Mouse (Mus musculus) liver, embryonic 11.5 days (tissue): Measurements from ENCODE around the gene Golga7b. TPM values are rescaled to one million over a fixed set of nuclear protein-coding genes. Genes with fewer than 3 reads are reported as not detected.

ENCODE experiments used
- ATAC-seq: fragments of 200-750 bp; cut with Nextera tagmentation; replicated peaks from 2 replicates; pipeline ENCODE4 v1.8.0; 2017; ENCODE audit warnings: moderate number of reproducible peaks, mild to moderate bottlenecking, moderate TSS enrichment, moderate library complexity; ENCODE audit not compliant: low FRiP score
- DNase-seq: peaks from one replicate; pipeline ENCODE4 v3.0.0-alpha.2; 2017; ENCODE audit warnings: low spot score
- H3K27ac ChIP-seq: fragments of 300-500 bp; sonication (generic); 2 replicates; pipeline ENCODE4 v1.5.1; 2014; ENCODE audit warnings: mild to moderate bottlenecking, low read depth, low read length, control low read depth
- H3K27me3 ChIP-seq: fragments of 300-500 bp; sonication (generic); replicated peaks from 2 replicates; pipeline ENCODE4 v1.6.1; 2014; ENCODE audit warnings: low read length, mixed read lengths; ENCODE audit not compliant: control insufficient read depth, insufficient read depth
- H3K36me3 ChIP-seq: fragments of 300-500 bp; sonication (generic); 2 replicates; pipeline ENCODE4 v1.6.1; 2014; ENCODE audit warnings: mild to moderate bottlenecking, low read length, moderate library complexity, mixed read lengths; ENCODE audit not compliant: control insufficient read depth, insufficient read depth
- H3K4me1 ChIP-seq: fragments of 300-500 bp; sonication (generic); replicated peaks from 2 replicates; pipeline ENCODE4 v1.6.1; 2014; ENCODE audit warnings: low read length, mixed read lengths; ENCODE audit not compliant: control insufficient read depth, insufficient read depth
- H3K4me2 ChIP-seq: fragments of 300-500 bp; sonication (generic); 2 replicates; pipeline ENCODE4 v1.6.1; 2014; ENCODE audit warnings: mild to moderate bottlenecking, control low read depth, moderate library complexity
- H3K4me3 ChIP-seq: fragments of 300-500 bp; sonication (generic); 2 replicates; pipeline ENCODE4 v1.5.1; 2014; ENCODE audit warnings: low read depth, low read length, control low read depth
- H3K9ac ChIP-seq: fragments of 300-500 bp; sonication (generic); 2 replicates; pipeline ENCODE4 v1.6.1; 2014; ENCODE audit warnings: low read depth, low read length, control low read depth
- H3K9me3 ChIP-seq: fragments of 300-500 bp; sonication (generic); 2 replicates; pipeline ENCODE4 v1.6.1; 2016; ENCODE audit warnings: low read length, inconsistent platforms, mixed read lengths; ENCODE audit not compliant: control insufficient read depth
- WGBS: fragments of 180-500 bp; shearing (Covaris S2); extraction: QIAGEN DNeasy Blood & Tissue Kit; methylation state at CpG from one replicate; pipeline ENCODE4 v1.1.7; 2014; 5-methylcytosine and 5-hydroxymethylcytosine counted together
- microRNA-seq: library from miRNA; unstranded; fragments of <30 nt; microRNA quantifications from one replicate; pipeline ENCODE4, GENCODE M21; 2017; ENCODE audit warnings: borderline number of aligned reads
- polyA plus RNA-seq: library from polyadenylated mRNA; unstranded; fragments of >200 nt; fragmentation: Nextera tagmentation; extraction: Ambion mirVana; gene quantifications from 2 replicates; pipeline ENCODE4 v1.2.1, GENCODE M21; 2014

Golga7b gene
- polyA plus RNA-seq, 1 experiment from 2014 or later: not detected

GRCm38 (mm10) chr19:42315070-42315679 lies 67.8 kb downstream of the Golga7b start:
- no peaks in the 10 kb centered on the region for H3K4me1 ChIP-seq
- peaks cover 15% of the 10 kb centered on the region; the same call in 1 of the 2 replicates for H3K27me3 ChIP-seq
- no peak overlapping the region for H3K9ac ChIP-seq
- WGBS: 69% methylated on average over 6 of the region's 6 CpGs
- ATAC-seq (no peak), DNase-seq (no peak)
- H3K36me3 ChIP-seq: no peaks in the 10 kb centered on the region
- no peaks in the 10 kb centered on the region for H3K9me3 ChIP-seq
- no peak overlapping the region for H3K4me3 ChIP-seq
- H3K4me2 ChIP-seq: no peak overlapping the region
- no peak overlapping the region for H3K27ac ChIP-seq

DNA sequence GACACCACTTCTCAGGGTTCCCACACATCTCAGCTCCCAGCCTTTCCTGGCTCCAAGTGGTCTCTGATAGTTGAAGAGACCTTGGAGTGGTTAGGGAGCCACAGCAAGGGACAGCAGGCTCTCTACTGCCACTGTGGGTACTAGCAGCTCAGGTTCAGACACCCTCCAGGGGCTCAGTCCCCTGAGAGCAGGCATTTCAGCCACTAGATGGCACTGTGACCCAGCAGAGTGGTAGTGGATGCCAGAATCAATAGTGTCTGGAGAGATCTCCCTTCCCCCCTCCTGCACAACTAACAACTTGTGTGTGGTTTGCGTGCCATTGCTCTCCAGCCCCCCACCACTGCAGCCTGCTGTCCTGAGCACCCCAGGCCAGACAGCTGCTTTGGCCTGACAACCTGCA lies 68.5 kb downstream of the Golga7b start:
- WGBS: 0% methylated on average over 1 of the region's 1 CpGs
- no peak overlapping the region for H3K9ac ChIP-seq
- H3K4me2 ChIP-seq: no peak overlapping the region
- H3K27ac ChIP-seq: no peak overlapping the region
- H3K36me3 ChIP-seq: no peaks in the 10 kb centered on the region
- no peaks in the 10 kb centered on the region for H3K4me1 ChIP-seq
- peak; percentile 73 for DNase-seq
- 0 out of 2 replicates have a peak, but pooled peaks have one; percentile 31 for ATAC-seq
- peaks cover 15% of the 10 kb centered on the region; the same call in 1 of the 2 replicates for H3K27me3 ChIP-seq
- H3K4me3 ChIP-seq: no peak overlapping the region
- no peaks in the 10 kb centered on the region for H3K9me3 ChIP-seq

DNA sequence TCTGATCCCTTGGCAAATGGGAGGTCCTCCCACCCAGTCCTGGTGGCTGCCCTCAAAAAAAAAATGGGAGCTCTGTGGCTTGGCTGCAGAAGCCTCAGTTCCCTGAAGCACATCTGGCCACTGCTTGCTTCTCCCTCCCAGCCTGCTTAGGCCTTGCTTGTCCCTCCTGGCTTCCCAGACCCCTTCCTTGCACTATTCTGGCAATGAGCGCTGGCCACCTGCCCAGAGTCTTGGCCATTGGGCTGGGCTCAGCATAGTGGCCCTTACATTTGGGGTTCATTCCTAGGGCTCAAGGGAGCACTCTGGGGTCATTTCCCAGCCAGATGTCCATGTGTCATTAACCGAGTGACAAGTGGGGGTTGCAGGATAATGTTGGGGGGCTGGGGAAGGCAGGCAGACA lies 69.2 kb downstream of the Golga7b start:
- no peak overlapping the region for H3K4me3 ChIP-seq
- DNase-seq (no peak), ATAC-seq (no peak)
- peaks cover 15% of the 10 kb centered on the region; the same call in 1 of the 2 replicates for H3K27me3 ChIP-seq
- no peak overlapping the region for H3K4me2 ChIP-seq
- H3K9ac ChIP-seq: no peak overlapping the region
- H3K9me3 ChIP-seq: no peaks in the 10 kb centered on the region
- WGBS: 82% methylated on average over 2 of the region's 2 CpGs
- no peaks in the 10 kb centered on the region for H3K4me1 ChIP-seq
- no peak overlapping the region for H3K27ac ChIP-seq
- H3K36me3 ChIP-seq: no peaks in the 10 kb centered on the region

DNA sequence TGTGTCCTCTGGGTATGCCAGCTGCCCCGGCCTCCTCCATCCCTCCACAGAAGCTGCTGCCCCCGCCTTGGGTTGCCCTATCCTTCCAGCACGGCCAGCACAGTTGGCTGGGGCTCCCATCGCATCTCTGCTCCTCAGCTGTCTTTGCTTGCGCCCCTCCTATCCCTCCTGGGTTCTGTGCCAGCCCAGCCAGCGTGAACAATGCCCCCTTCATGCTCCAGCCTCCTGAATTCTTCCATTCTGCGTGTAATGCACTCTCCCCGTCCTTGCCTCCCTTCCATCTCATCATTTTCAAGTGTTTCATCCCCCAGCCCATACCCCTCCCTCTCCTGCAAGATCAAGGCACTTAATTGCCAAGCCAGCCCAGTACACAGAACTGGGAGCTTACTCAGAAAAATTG lies 69.6 kb downstream of the Golga7b start:
- no peaks in the 10 kb centered on the region for H3K4me1 ChIP-seq
- WGBS: 65% methylated on average over 8 of the region's 8 CpGs
- peaks cover 15% of the 10 kb centered on the region; the same call in 1 of the 2 replicates for H3K27me3 ChIP-seq
- no peak for DNase-seq
- no peak overlapping the region for H3K27ac ChIP-seq
- H3K4me3 ChIP-seq: no peak overlapping the region
- no peak for ATAC-seq
- H3K4me2 ChIP-seq: no peak overlapping the region
- H3K9ac ChIP-seq: no peak overlapping the region
- no peaks in the 10 kb centered on the region for H3K36me3 ChIP-seq
- no peaks in the 10 kb centered on the region for H3K9me3 ChIP-seq

GRCm38 (mm10) chr19:42317648-42318425 lies 70.5 kb downstream of the Golga7b start:
- no peak for DNase-seq
- WGBS: 58% methylated on average over 18 of the region's 18 CpGs

More at GRCm38 (mm10) chr19:42317648-42318425, 70.5 kb downstream of the Golga7b start:
- no peak for ATAC-seq
- Histone ChIP-seq H3K4me1 (no peaks in the 10 kb centered on the region), H3K36me3 (no peaks in the 10 kb centered on the region), H3K4me3 (no peak overlapping the region), H3K4me2 (no peak overlapping the region), H3K27ac (no peak overlapping the region), H3K9ac (no peak overlapping the region), H3K9me3 (no peaks in the 10 kb centered on the region), H3K27me3 (peaks cover 15% of the 10 kb centered on the region; the same call in 1 of the 2 replicates)

Small RNAs within 50 kb of the gene (microRNA-seq; reads per million reads assigned to microRNA genes)
- not detected for gene Gm26339
- not detected for gene Mir3085

Other genes starting within 250 kb of the Golga7b start
- not detected in 2 replicates for gene Ankrd2, start 211.6 kb upstream of the Golga7b start, polyA plus RNA-seq
- gene Hoga1, start 202.0 kb upstream of the Golga7b start, polyA plus RNA-seq: 8.1 and 10.1 TPM in 2 replicates
- gene 4933411K16Rik, start 195.3 kb upstream of the Golga7b start, polyA plus RNA-seq: 0.13 and 0.40 TPM in 2 replicates
- gene Morn4, start 161.2 kb upstream of the Golga7b start, polyA plus RNA-seq: 9.3 and 10.5 TPM in 2 replicates
- 17.6 and 18.1 TPM in 2 replicates for gene Pi4k2a, start 157.1 kb upstream of the Golga7b start, polyA plus RNA-seq
- gene Avpi1, start 118.5 kb upstream of the Golga7b start, polyA plus RNA-seq: 19.9 and 21.6 TPM in 2 replicates
- 4.3 and 5.4 TPM in 2 replicates for gene Marveld1, start 100.2 kb upstream of the Golga7b start, polyA plus RNA-seq
- 15.2 and 15.8 TPM in 2 replicates for gene Zfyve27, start 83.6 kb upstream of the Golga7b start, polyA plus RNA-seq
- 3.5 and 5.2 TPM in 2 replicates for gene Sfrp5, start 45.3 kb upstream of the Golga7b start, polyA plus RNA-seq
- 0.06 and 0.10 TPM in 2 replicates for gene Crtac1, start 184.2 kb downstream of the Golga7b start, polyA plus RNA-seq